Mouse (Mus musculus) C2C12 (cell line): ENCODE results near the gene Josd2. TPM values are rescaled to one million over a fixed set of nuclear protein-coding genes. Genes with fewer than 3 reads are reported as not detected.

ENCODE experiments used
- H3K27me3 ChIP-seq: one replicate; pipeline ENCODE4 v1.6.1; 2011; ENCODE audit not compliant: control insufficient read depth, insufficient read depth, insufficient read length
- H3K36me3 ChIP-seq: one replicate; pipeline ENCODE4 v1.6.1; 2011; ENCODE audit not compliant: control insufficient read depth, insufficient read depth
- H3K4me3 ChIP-seq: one replicate; pipeline ENCODE4 v1.5.1; 2011; ENCODE audit warnings: mild to moderate bottlenecking, control low read depth; ENCODE audit not compliant: poor library complexity, insufficient read depth, severe bottlenecking
- H3K79me2 ChIP-seq: one replicate; pipeline ENCODE4 v1.6.1; 2011; ENCODE audit not compliant: control insufficient read depth, insufficient read depth
- H3K79me3 ChIP-seq: one replicate; pipeline ENCODE4 v1.6.1; 2011; ENCODE audit warnings: low read depth, control low read depth
- H3ac ChIP-seq: one replicate; pipeline ENCODE3; 2011; ENCODE audit warnings: low read depth; ENCODE audit not compliant: control insufficient read depth, insufficient read length
- CEBPB ChIP-seq: IDR thresholded peaks from one replicate; pipeline ENCODE4 v1.6.1; 2011; ENCODE audit warnings: low read depth, mild to moderate bottlenecking, control low read depth, moderate library complexity
- CTCF ChIP-seq: IDR thresholded peaks from one replicate; pipeline ENCODE4 v1.5.1; 2011; ENCODE audit not compliant: control insufficient read depth, insufficient read depth, insufficient read length
- FOSL1 ChIP-seq: IDR thresholded peaks from one replicate; pipeline ENCODE4 v1.8.0; 2011; ENCODE audit warnings: mild to moderate bottlenecking, low read length; ENCODE audit not compliant: poor library complexity, insufficient read depth, severe bottlenecking
- MYOD1 ChIP-seq: IDR thresholded peaks from one replicate; pipeline ENCODE4 v1.6.1; 2011; ENCODE audit warnings: low read depth; ENCODE audit not compliant: control insufficient read depth, insufficient read length
- MYOG ChIP-seq: IDR thresholded peaks from one replicate; pipeline ENCODE4 v1.6.1; 2011; ENCODE audit not compliant: control insufficient read depth, insufficient read length; ENCODE audit errors: extremely low read depth
- USF1 ChIP-seq: IDR thresholded peaks from one replicate; pipeline ENCODE4 v1.6.1; 2011; ENCODE audit warnings: low read depth, mild to moderate bottlenecking, control low read depth, moderate library complexity
- microRNA-seq: library from miRNA; unstranded; fragments of <30 nt; microRNA quantifications from one replicate; pipeline ENCODE4, GENCODE M21; 2019; ENCODE audit warnings: borderline microRNAs expressed
- polyA plus RNA-seq: library from polyadenylated mRNA; unstranded; fragments of >200 nt; fragmentation: generic; extraction: Trizol; gene quantifications from one replicate; pipeline ENCODE4 v1.2.1, GENCODE M21; 2012; ENCODE audit warnings: missing spikeins

Josd2 gene
- polyA plus RNA-seq, 1 experiment: 77.5 TPM

GRCm38 (mm10) chr7:44519240-44519913, 51.6 kb downstream of the Josd2 start:
- Histone ChIP-seq H3ac (no peak overlapping the region), H3K79me3 (no peaks in the 10 kb centered on the region), H3K27me3 (peaks cover 37% of the 10 kb centered on the region), H3K4me3 (no peak overlapping the region), H3K36me3 (no peaks in the 10 kb centered on the region), H3K79me2 (no peaks in the 10 kb centered on the region)
- TF ChIP-seq USF1: no peak
- TF ChIP-seq CTCF: no peak
- TF ChIP-seq FOSL1: no peak
- TF ChIP-seq CEBPB: no peak
- no peak for TF ChIP-seq MYOG

GRCm38 (mm10) chr7:44520990-44521389, 53.2 kb downstream of the Josd2 start:
- Histone ChIP-seq H3K36me3 (no peaks in the 10 kb centered on the region), H3K4me3 (no peak overlapping the region), H3K27me3 (peaks cover 30% of the 10 kb centered on the region), H3K79me3 (no peaks in the 10 kb centered on the region), H3ac (no peak overlapping the region), H3K79me2 (no peaks in the 10 kb centered on the region)
- no peak for TF ChIP-seq MYOG
- TF ChIP-seq MYOD1: no peak

Small RNA genes lying within 50 kb of the gene (microRNA-seq; reads per million reads assigned to microRNA genes)
- 0.24 reads per million for gene Mir7052

Other genes with a start within 250 kb of the Josd2 start
- not detected for gene Klk1, start 242.6 kb upstream of the Josd2 start, polyA plus RNA-seq
- gene Gm36864, start 231.8 kb upstream of the Josd2 start, polyA plus RNA-seq: 0.06 TPM
- gene 1700028J19Rik, start 221.3 kb upstream of the Josd2 start, polyA plus RNA-seq: 0.68 TPM
- 68.9 TPM for gene 2410002F23Rik, start 221.3 kb upstream of the Josd2 start, polyA plus RNA-seq
- gene Acp4, start 210.6 kb upstream of the Josd2 start, polyA plus RNA-seq: not detected
- not detected for gene Gm15517, start 206.5 kb upstream of the Josd2 start, polyA plus RNA-seq
- 0.30 TPM for gene Clec11a, start 161.1 kb upstream of the Josd2 start, polyA plus RNA-seq
- gene Shank1, start 157.7 kb upstream of the Josd2 start, polyA plus RNA-seq: under 0.01 TPM
- not detected for gene Syt3, start 83.9 kb upstream of the Josd2 start, polyA plus RNA-seq
- gene 1700008O03Rik, start 82.2 kb upstream of the Josd2 start, polyA plus RNA-seq: 0.11 TPM
- gene Lrrc4b, start 39.0 kb upstream of the Josd2 start, polyA plus RNA-seq: not detected
- gene Aspdh, start 2.6 kb upstream of the Josd2 start, polyA plus RNA-seq: not detected
- gene Emc10, start 28.5 kb downstream of the Josd2 start, polyA plus RNA-seq: 93.5 TPM
- 0.95 TPM for gene Fam71e1, start 28.6 kb downstream of the Josd2 start, polyA plus RNA-seq
- not detected for gene Mybpc2, start 56.7 kb downstream of the Josd2 start, polyA plus RNA-seq
- 0.01 TPM for gene Spib, start 64.1 kb downstream of the Josd2 start, polyA plus RNA-seq
- gene Pold1, start 80.9 kb downstream of the Josd2 start, polyA plus RNA-seq: 66.1 TPM
- gene Nr1h2, start 86.0 kb downstream of the Josd2 start, polyA plus RNA-seq: 61.0 TPM
- not detected for gene Napsa, start 104.4 kb downstream of the Josd2 start, polyA plus RNA-seq
- gene Kcnc3, start 122.7 kb downstream of the Josd2 start, polyA plus RNA-seq: 0.26 TPM
- 0.01 TPM for gene Myh14, start 202.9 kb downstream of the Josd2 start, polyA plus RNA-seq
- gene Izumo2, start 240.8 kb downstream of the Josd2 start, polyA plus RNA-seq: not detected